Mouse (Mus musculus): Measurements from ENCODE around the gene Ipo4. TPM values are rescaled to one million over a fixed set of nuclear protein-coding genes. Genes with fewer than 3 reads are reported as not detected.

Gene Ipo4
- 48.5 and 50.1 TPM in 2 replicates for polyA plus RNA-seq (2021; fragmentation: Nextera tagmentation)
- long read RNA-seq, experiment 1, transcript Ipo4-201 (30 exons, 3,846 nt): major isoform, 45 of 90 reads
- long read RNA-seq, experiment 1, partial matches to known transcripts: 31 of 90 reads
- long read RNA-seq, experiment 1, other reads (novel, unspliced or antisense): 14 of 90 reads
- long read RNA-seq, experiment 2, transcript Ipo4-201 (30 exons, 3,846 nt): major isoform, 231 of 394 reads
- long read RNA-seq, experiment 2, partial matches to known transcripts: 94 of 394 reads
- long read RNA-seq, experiment 2, other reads (novel, unspliced or antisense): 69 of 394 reads

GRCm38 (mm10) chr14:55635523-55636007, at the start of gene Ipo4:
Ipo4 (minus strand) TSS chr14:55635957.

DNA sequence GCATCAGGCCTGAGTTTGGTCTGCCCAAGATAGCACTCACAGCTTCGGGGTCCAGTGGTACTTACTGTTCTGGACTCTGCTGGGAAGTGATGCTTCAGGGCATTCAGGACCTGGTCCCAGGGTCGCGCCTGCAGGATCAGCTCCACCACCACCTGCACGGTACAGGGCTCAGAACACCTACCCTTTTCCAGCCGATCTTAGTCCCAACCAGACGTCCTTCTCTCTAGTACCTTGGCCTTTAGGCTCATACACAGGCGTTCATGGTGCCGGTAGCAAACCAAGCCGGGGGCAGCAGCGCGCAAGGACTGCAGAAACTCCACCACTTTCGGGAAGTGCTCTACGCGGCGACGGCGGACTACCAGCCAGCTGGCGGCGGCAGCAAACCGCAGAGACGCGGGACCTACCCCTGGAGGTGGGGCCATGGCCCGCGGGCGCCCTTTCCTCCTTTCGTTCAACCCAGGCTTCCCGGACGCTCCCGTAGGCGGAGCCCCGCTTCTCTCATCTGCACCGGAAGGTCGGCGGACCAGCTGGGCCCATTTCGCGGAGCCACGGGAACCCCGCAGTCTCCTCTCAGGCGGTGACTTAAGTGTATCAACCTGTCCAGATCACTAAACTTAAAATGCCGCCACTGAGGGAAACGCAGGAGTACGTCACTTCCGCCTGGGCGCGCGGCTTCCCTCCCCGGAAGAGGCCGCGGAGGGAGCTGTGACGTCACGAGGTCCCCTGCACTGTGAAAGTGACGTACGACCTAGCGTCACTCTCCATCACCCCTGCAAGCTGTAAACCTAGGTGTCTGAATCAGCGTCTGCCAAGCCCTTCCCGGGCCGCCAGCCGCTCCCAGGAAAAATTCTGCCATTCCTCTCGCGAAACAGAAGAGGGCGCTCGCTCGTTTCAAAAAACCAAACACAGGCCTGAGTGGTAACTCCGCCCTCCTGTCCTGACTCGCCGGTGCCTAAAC, 45.7 kb upstream of the Ipo4 start, which contains the start of gene Tinf2:
Gene Tinf2 (minus strand): TSS at position 661 of the 958 bp plus-strand sequence.

GRCm38 (mm10) chr14:55671833-55672740, 36.3 kb upstream of the Ipo4 start, which contains the start of the genes Gmpr2 and Nedd8:
Gmpr2 (plus strand) TSS chr14:55671941.
Nedd8 (minus strand) TSS chr14:55672124.

GRCm38 (mm10) chr14:55659960-55660573, 24.3 kb upstream of the Ipo4 start, which contains the start of gene Mdp1:
Mdp1 (minus strand) TSS chr14:55660508.

GRCm38 (mm10) chr14:55649884-55650283, 14.1 kb upstream of the Ipo4 start, which contains the start of gene Tssk4:
Tssk4 (plus strand) TSS chr14:55650184.

DNA sequence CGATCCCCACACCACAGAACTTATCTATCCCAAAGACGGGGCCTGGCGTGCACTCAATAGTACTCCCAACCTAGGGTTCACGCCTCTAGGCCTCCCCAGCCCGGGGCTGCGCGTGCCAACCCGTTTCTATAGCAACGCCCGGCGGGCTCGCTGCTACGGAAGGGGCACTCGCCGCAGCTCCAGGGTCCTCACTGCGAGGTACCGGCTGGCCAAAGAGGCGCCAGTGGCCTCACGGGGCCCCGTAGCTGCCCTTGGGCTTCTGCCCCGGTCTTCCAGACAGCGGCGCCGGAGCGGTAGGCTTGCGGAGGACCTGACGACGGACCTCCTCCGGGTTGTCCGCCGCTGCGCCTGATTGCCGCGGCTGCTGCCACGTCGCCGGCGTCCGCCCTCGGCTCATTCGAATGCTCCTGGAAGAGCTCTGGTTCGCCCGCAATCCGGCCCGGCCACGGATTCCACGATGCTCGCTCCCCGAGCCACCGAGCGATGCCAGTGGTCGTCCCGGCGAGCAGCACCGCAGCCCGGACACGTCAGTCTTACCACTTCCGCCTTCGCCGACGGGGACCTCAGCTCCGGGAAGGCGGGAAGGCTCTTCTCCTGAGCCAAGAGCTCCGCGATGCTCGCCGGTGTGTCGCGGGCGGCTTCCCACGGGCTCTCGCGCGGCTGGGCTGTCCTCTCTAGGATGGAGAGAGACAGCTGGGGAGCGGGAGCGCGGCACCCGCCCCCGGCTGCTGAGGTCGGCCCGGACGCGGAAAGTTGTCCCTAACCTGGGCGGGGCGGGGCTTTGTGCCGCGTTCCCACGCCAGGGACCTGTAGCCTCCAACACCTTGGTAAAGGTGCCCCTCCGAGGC, 7.5 kb upstream of the Ipo4 start, which contains the start of gene Tm9sf1:
Gene Tm9sf1 (minus strand): TSS at position 747 of the 848 bp plus-strand sequence.

GRCm38 (mm10) chr14:55637795-55638194, 2.0 kb upstream of the Ipo4 start, which contains the start of gene Gm49378:
Gm49378 (minus strand) TSS chr14:55637895.

DNA sequence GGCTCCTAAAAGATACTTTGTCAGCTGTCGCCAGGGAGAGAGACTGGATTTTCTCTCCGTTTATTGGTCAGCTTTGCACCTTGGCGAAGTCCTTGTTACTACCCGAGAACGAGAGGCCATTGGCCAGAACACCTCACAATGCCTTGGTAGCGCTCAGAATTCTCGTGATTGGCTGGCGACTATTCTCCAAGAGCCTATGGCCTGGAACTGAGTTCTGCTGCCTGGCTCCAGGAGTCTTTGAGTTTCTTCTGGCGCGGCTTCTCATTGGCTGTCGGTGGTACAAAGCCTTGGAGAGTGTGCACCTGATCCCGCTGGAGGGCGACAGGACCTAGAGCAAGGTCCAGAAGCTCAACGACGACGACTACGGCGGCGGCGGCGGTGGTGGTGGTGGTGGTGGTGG, 17.9 kb downstream of the Ipo4 start, which contains the start of gene Rec8:
Gene Rec8 (plus strand): TSS at position 216 of the 400 bp plus-strand sequence.

GRCm38 (mm10) chr14:55603271-55603632, 32.5 kb downstream of the Ipo4 start, which contains the start of gene Irf9:
Irf9 (plus strand) TSS chr14:55603571.

DNA sequence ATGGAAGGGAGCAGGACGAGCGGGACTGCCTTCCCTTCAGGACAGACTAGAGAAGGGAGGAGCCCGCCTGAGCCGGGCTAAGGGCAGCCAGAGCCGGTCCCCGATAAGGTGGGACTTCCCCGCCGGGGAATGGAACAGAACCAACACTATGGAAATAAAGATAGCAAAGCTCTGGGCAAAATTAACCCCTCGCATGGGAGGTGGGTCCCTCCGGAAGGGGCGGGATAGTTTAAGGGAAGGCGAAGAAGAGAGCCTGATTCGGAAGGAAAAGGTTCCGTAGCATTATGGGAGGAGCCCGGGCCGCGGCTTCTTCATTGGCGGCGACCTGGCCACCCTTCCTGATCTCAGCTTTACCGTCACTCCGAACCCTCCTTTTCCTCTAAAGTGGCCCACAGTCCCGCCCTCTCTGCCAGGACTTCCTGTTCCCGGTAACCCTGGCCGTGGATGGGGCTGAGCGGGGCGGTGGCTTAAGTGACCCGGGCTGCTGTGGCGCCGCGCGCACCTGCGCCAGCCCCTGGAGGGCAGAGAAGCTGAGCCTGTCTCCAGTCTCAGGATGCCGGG, 44.3 kb downstream of the Ipo4 start, which contains the start of gene Rnf31:
Gene Rnf31 (plus strand): TSS at position 378 of the 561 bp plus-strand sequence.

GRCm38 (mm10) chr14:55590748-55591330, 44.9 kb downstream of the Ipo4 start, which contains the start of gene Psme2:
Psme2 (minus strand) TSS chr14:55591113.

GRCm38 (mm10) chr14:55584702-55585565, 50.8 kb downstream of the Ipo4 start, which contains the start of gene Emc9:
Emc9 (minus strand) TSS chr14:55585302.

DNA sequence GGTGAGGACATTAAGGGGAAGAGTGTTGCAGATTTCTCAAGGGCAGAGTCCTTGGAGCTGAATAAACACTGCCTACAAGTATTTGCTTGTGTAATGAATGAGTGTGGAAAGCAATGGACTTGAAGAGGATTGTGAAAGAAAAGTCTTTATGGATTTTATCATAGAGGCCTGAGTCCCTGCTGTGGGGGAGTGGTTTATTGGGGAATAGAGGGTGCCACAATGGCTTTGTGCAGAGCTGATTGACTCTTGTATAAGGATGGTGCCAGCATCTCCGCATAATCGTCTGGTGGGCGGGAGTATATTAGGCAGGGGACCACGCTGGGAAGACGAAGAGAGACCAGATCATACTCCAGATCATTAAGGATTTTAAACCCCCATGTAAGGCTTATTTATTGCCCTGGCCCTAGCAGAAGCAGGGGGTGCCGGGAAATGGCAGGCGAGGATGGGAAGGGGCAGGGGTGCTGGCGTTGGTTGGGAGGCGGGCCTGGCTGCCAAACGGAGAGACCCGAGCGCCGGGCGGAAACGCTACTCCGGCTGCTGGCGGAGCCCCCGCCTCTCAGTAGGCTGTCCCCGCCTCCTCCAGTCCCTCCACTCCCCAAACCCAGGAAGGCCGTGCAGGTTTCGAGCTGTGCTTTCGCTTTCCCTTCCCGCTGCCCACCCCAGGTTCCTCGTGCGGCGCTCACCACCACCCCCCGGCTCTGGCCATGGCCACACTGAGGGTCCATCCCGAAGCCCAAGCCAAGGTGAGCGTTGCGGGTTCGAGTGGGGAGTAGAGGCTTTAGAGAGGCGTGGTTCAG, 57.7 kb downstream of the Ipo4 start, which contains the start of gene Psme1:
Gene Psme1 (plus strand): TSS at position 253 of the 797 bp plus-strand sequence.

